Mouse (Mus musculus): ENCODE measurements around the gene Cpa2. TPM values are rescaled to one million over a fixed set of nuclear protein-coding genes. Genes with fewer than 3 reads are reported as not detected.
A peak's percentile ranks its signal among the peaks of the same experiment; 100 is the strongest.

Cpa2 gene
- polyA plus RNA-seq, 1 experiment from 2014 or later = 5.1 TPM

- WGBS = 7% methylated on average over 17 of the region's 17 CpGs
Measured at GRCm38 (mm10) chr6:30546571-30547273, 5.3 kb downstream of the Cpa2 start.

GRCm38 (mm10) chr6:30547274-30547645 is 5.9 kb downstream of the Cpa2 start:
- Histone ChIP-seq H3K36me3 (ENCODE audit: control insufficient read depth, insufficient read depth) (no peaks in the 10 kb centered on the region), H3K9ac (replicated peaks; ENCODE audit: low read depth, low read length) (peak overlapping the region; percentile 61), H3K9me3 (ENCODE audit: control insufficient read depth, low read length) (no peaks in the 10 kb centered on the region; the same call in 1 of the 2 replicates), H3K4me3 (replicated peaks; ENCODE audit: low read length) (peak overlapping the region; percentile 35), H3K4me1 (replicated peaks; ENCODE audit: control insufficient read depth, insufficient read depth, low read length) (peaks cover 48% of the 10 kb centered on the region), H3K4me2 (ENCODE audit: low read length) (peak overlapping the region; percentile 63), H3K27me3 (replicated peaks; ENCODE audit: control insufficient read depth, insufficient read depth, low read length) (no peaks in the 10 kb centered on the region), H3K27ac (ENCODE audit: low read length) (peak overlapping the region; percentile 93)
- WGBS = 0% methylated on average over 15 of the region's 17 CpGs
- ATAC-seq = peak; percentile 56; the same call in 1 of the 2 replicates

More at GRCm38 (mm10) chr6:30546571-30547273, 5.3 kb downstream of the Cpa2 start:
- peaks cover 44% of the 10 kb centered on the region for H3K4me1 ChIP-seq (replicated peaks; ENCODE audit: control insufficient read depth, insufficient read depth, low read length)
- H3K27ac ChIP-seq (ENCODE audit: low read length) = peak overlapping the region; percentile 93
- peak; percentile 55 for ATAC-seq
- peak overlapping the region; percentile 35 for H3K4me3 ChIP-seq (replicated peaks; ENCODE audit: low read length)
- peak overlapping the region; percentile 63 for H3K4me2 ChIP-seq (ENCODE audit: low read length)
- peak overlapping the region; percentile 61 for H3K9ac ChIP-seq (replicated peaks; ENCODE audit: low read depth, low read length)
- H3K27me3 ChIP-seq (replicated peaks; ENCODE audit: control insufficient read depth, insufficient read depth, low read length) = no peaks in the 10 kb centered on the region
- no peaks in the 10 kb centered on the region for H3K36me3 ChIP-seq (ENCODE audit: control insufficient read depth, insufficient read depth)
- no peaks in the 10 kb centered on the region; the same call in 1 of the 2 replicates for H3K9me3 ChIP-seq (ENCODE audit: control insufficient read depth, low read length)

GRCm38 (mm10) chr6:30547656-30548306 is 6.4 kb downstream of the Cpa2 start:
- no peaks in the 10 kb centered on the region for H3K27me3 ChIP-seq (replicated peaks; ENCODE audit: control insufficient read depth, insufficient read depth, low read length)
- no peaks in the 10 kb centered on the region for H3K36me3 ChIP-seq (ENCODE audit: control insufficient read depth, insufficient read depth)
- H3K4me3 ChIP-seq (replicated peaks; ENCODE audit: low read length) = no peak overlapping the region
- no peak for ATAC-seq
- peak overlapping the region; percentile 53; the same call in 1 of the 2 replicates for H3K27ac ChIP-seq (ENCODE audit: low read length)
- H3K9me3 ChIP-seq (ENCODE audit: control insufficient read depth, low read length) = no peaks in the 10 kb centered on the region; the same call in 1 of the 2 replicates
- H3K4me2 ChIP-seq (ENCODE audit: low read length) = peak overlapping the region; percentile 63
- 20% methylated on average over 9 of the region's 9 CpGs for WGBS
- H3K9ac ChIP-seq (replicated peaks; ENCODE audit: low read depth, low read length) = no peak overlapping the region
- peaks cover 53% of the 10 kb centered on the region for H3K4me1 ChIP-seq (replicated peaks; ENCODE audit: control insufficient read depth, insufficient read depth, low read length)

GRCm38 (mm10) chr6:30549231-30549761 is 7.9 kb downstream of the Cpa2 start:
- H3K9me3 ChIP-seq (ENCODE audit: control insufficient read depth, low read length) = no peaks in the 10 kb centered on the region; the same call in 1 of the 2 replicates
- H3K4me3 ChIP-seq (replicated peaks; ENCODE audit: low read length) = no peak overlapping the region
- no peak for ATAC-seq
- no peaks in the 10 kb centered on the region for H3K36me3 ChIP-seq (ENCODE audit: control insufficient read depth, insufficient read depth)
- 0 out of 2 replicates have a peak overlapping the region, but pooled peaks have one; percentile 10 for H3K9ac ChIP-seq (replicated peaks; ENCODE audit: low read depth, low read length)
- no peaks in the 10 kb centered on the region for H3K27me3 ChIP-seq (replicated peaks; ENCODE audit: control insufficient read depth, insufficient read depth, low read length)
- H3K4me1 ChIP-seq (replicated peaks; ENCODE audit: control insufficient read depth, insufficient read depth, low read length) = peaks cover 57% of the 10 kb centered on the region
- no peak overlapping the region for H3K4me2 ChIP-seq (ENCODE audit: low read length)
- 12% methylated on average over 15 of the region's 15 CpGs for WGBS
- peak overlapping the region; percentile 31 for H3K27ac ChIP-seq (ENCODE audit: low read length)

- peak overlapping the region; percentile 41 for H3K27ac ChIP-seq (ENCODE audit: low read length)
- 57% methylated on average over 7 of the region's 7 CpGs for WGBS
- H3K4me1 ChIP-seq (replicated peaks; ENCODE audit: control insufficient read depth, insufficient read depth, low read length) = peaks cover 57% of the 10 kb centered on the region
- no peak overlapping the region for H3K9ac ChIP-seq (replicated peaks; ENCODE audit: low read depth, low read length)
- no peak for ATAC-seq
- no peaks in the 10 kb centered on the region; the same call in 1 of the 2 replicates for H3K9me3 ChIP-seq (ENCODE audit: control insufficient read depth, low read length)
- no peaks in the 10 kb centered on the region for H3K27me3 ChIP-seq (replicated peaks; ENCODE audit: control insufficient read depth, insufficient read depth, low read length)
- no peaks in the 10 kb centered on the region for H3K36me3 ChIP-seq (ENCODE audit: control insufficient read depth, insufficient read depth)
- no peak overlapping the region for H3K4me2 ChIP-seq (ENCODE audit: low read length)
- no peak overlapping the region for H3K4me3 ChIP-seq (replicated peaks; ENCODE audit: low read length)
Measured at GRCm38 (mm10) chr6:30550496-30551192, 9.3 kb downstream of the Cpa2 start.

GRCm38 (mm10) chr6:30551193-30551515 is 9.8 kb downstream of the Cpa2 start:
- H3K9ac ChIP-seq (replicated peaks; ENCODE audit: low read depth, low read length) = no peak overlapping the region
- H3K36me3 ChIP-seq (ENCODE audit: control insufficient read depth, insufficient read depth) = no peaks in the 10 kb centered on the region
- H3K27ac ChIP-seq (ENCODE audit: low read length) = peak overlapping the region; percentile 91; the same call in 1 of the 2 replicates
- H3K27me3 ChIP-seq (replicated peaks; ENCODE audit: control insufficient read depth, insufficient read depth, low read length) = no peaks in the 10 kb centered on the region
- no peaks in the 10 kb centered on the region; the same call in 1 of the 2 replicates for H3K9me3 ChIP-seq (ENCODE audit: control insufficient read depth, low read length)
- no peak overlapping the region for H3K4me3 ChIP-seq (replicated peaks; ENCODE audit: low read length)
- peak; percentile 34 for ATAC-seq
- no peak overlapping the region for H3K4me2 ChIP-seq (ENCODE audit: low read length)
- H3K4me1 ChIP-seq (replicated peaks; ENCODE audit: control insufficient read depth, insufficient read depth, low read length) = peaks cover 54% of the 10 kb centered on the region

GRCm38 (mm10) chr6:30551644-30552580 is 10.5 kb downstream of the Cpa2 start:
- H3K9ac ChIP-seq (replicated peaks; ENCODE audit: low read depth, low read length) = peak overlapping the region; percentile 57
- peak; percentile 78 for ATAC-seq
- peak overlapping the region; percentile 33 for H3K4me3 ChIP-seq (replicated peaks; ENCODE audit: low read length)
- H3K27me3 ChIP-seq (replicated peaks; ENCODE audit: control insufficient read depth, insufficient read depth, low read length) = no peaks in the 10 kb centered on the region
- no peaks in the 10 kb centered on the region for H3K36me3 ChIP-seq (ENCODE audit: control insufficient read depth, insufficient read depth)
- H3K4me2 ChIP-seq (ENCODE audit: low read length) = peak overlapping the region; percentile 65
- no peaks in the 10 kb centered on the region; the same call in 1 of the 2 replicates for H3K9me3 ChIP-seq (ENCODE audit: control insufficient read depth, low read length)
- WGBS = 9% methylated on average over 23 of the region's 23 CpGs
- H3K27ac ChIP-seq (ENCODE audit: low read length) = peak overlapping the region; percentile 91
- peaks cover 47% of the 10 kb centered on the region for H3K4me1 ChIP-seq (replicated peaks; ENCODE audit: control insufficient read depth, insufficient read depth, low read length)

GRCm38 (mm10) chr6:30552628-30553027 is 11.2 kb downstream of the Cpa2 start:
- Histone ChIP-seq H3K9ac (replicated peaks; ENCODE audit: low read depth, low read length) (no peak overlapping the region), H3K4me2 (ENCODE audit: low read length) (no peak overlapping the region), H3K4me3 (replicated peaks; ENCODE audit: low read length) (no peak overlapping the region), H3K9me3 (ENCODE audit: control insufficient read depth, low read length) (no peaks in the 10 kb centered on the region; the same call in 1 of the 2 replicates), H3K27me3 (replicated peaks; ENCODE audit: control insufficient read depth, insufficient read depth, low read length) (no peaks in the 10 kb centered on the region), H3K36me3 (ENCODE audit: control insufficient read depth, insufficient read depth) (no peaks in the 10 kb centered on the region), H3K27ac (ENCODE audit: low read length) (peak overlapping the region; percentile 56), H3K4me1 (replicated peaks; ENCODE audit: control insufficient read depth, insufficient read depth, low read length) (peaks cover 43% of the 10 kb centered on the region)
- WGBS = 42% methylated on average over 6 of the region's 6 CpGs
- ATAC-seq = no peak
